Mouse (Mus musculus) limb, embryonic 12.5 days (tissue): ENCODE measurements around the gene Add2. TPM values are rescaled to one million over a fixed set of nuclear protein-coding genes. Genes with fewer than 3 reads are reported as not detected.

Experiments
- ATAC-seq: fragments of 200-750 bp; cut with Nextera tagmentation; 2 replicates; pipeline ENCODE4 v1.8.0; 2017; ENCODE audit warnings: low read depth, moderate TSS enrichment; ENCODE audit not compliant: insufficient number of reproducible peaks, insufficient read depth, low FRiP score, low TSS enrichment
- H3K27ac ChIP-seq: fragments of 300-500 bp; sonication (generic); 2 replicates; pipeline ENCODE4 v1.5.1; 2016; ENCODE audit warnings: mild to moderate bottlenecking, moderate library complexity
- H3K27me3 ChIP-seq: fragments of 300-500 bp; sonication (generic); 2 replicates; pipeline ENCODE4 v1.6.1; 2016; ENCODE audit warnings: mild to moderate bottlenecking, moderate library complexity
- H3K36me3 ChIP-seq: fragments of 300-500 bp; sonication (generic); 2 replicates; pipeline ENCODE4 v1.6.1; 2016; ENCODE audit warnings: mild to moderate bottlenecking, moderate library complexity
- H3K4me1 ChIP-seq: fragments of 300-500 bp; sonication (generic); replicated peaks from 2 replicates; pipeline ENCODE4 v1.6.1; 2016
- H3K4me2 ChIP-seq: fragments of 300-500 bp; sonication (generic); 2 replicates; pipeline ENCODE4 v1.6.1; 2016; ENCODE audit warnings: mild to moderate bottlenecking, moderate library complexity
- H3K4me3 ChIP-seq: fragments of 300-500 bp; sonication (generic); replicated peaks from 2 replicates; pipeline ENCODE4 v1.5.1; 2016; ENCODE audit warnings: mild to moderate bottlenecking
- H3K9ac ChIP-seq: fragments of 300-500 bp; sonication (generic); replicated peaks from 2 replicates; pipeline ENCODE4 v1.6.1; 2016; ENCODE audit warnings: mild to moderate bottlenecking, moderate library complexity
- H3K9me3 ChIP-seq: fragments of 300-500 bp; sonication (generic); 2 replicates; pipeline ENCODE4 v1.6.1; 2016; ENCODE audit warnings: mild to moderate bottlenecking, moderate library complexity
- WGBS: fragments of 180-500 bp; shearing (Covaris S2); methylation state at CpG from one replicate; pipeline ENCODE4 v1.1.7; 2016; 5-methylcytosine and 5-hydroxymethylcytosine counted together
- polyA plus RNA-seq: library from polyadenylated mRNA; unstranded; fragments of >200 nt; fragmentation: Nextera tagmentation; extraction: Ambion mirVana; gene quantifications from 2 replicates; pipeline ENCODE4 v1.2.1, GENCODE M21; 2016

Add2 gene
- polyA plus RNA-seq, 1 experiment from 2014 or later: 7.4 TPM

DNA sequence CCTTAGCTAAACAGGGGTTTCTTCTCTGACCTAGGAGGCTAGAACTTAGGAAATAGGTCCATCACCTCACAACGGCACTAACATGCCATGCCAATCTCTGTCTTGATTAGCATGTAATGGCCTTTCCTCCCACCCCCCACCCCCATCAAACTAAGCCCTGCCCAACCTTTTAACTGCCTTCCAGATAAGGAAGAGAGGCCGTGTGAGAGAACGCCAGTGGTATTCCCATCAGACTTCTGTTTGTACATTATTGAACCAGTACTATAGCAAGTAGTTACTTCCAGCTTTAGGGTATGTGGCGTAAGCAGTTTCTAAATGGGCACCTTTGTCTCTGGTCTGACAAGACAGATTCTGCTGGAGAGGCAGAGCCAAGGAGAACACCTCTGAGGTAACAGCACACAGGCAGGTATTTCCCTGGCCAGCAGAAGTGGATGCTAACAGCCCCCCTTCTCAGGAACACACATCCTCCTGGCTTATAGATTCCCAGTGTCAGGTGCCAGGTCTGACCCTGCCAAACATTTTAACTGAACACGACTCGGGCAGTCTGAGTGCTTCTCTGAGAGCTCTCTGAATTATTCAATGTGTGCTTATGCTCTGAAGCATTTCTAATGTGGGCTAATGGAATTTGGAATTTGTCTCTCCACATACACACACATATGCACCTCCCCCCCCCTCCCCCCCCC lies 22.2 kb downstream of the Add2 start:
- no peak for ATAC-seq
- H3K27me3 ChIP-seq: no peaks in the 10 kb centered on the region
- H3K4me3 ChIP-seq: no peak overlapping the region
- H3K36me3 ChIP-seq: no peaks in the 10 kb centered on the region
- no peaks in the 10 kb centered on the region for H3K9me3 ChIP-seq
- WGBS: 57% methylated on average over 6 of the region's 6 CpGs
- H3K4me1 ChIP-seq: no peaks in the 10 kb centered on the region; the same call in 1 of the 2 replicates
- no peak overlapping the region for H3K4me2 ChIP-seq
- no peak overlapping the region for H3K9ac ChIP-seq
- H3K27ac ChIP-seq: no peak overlapping the region

DNA sequence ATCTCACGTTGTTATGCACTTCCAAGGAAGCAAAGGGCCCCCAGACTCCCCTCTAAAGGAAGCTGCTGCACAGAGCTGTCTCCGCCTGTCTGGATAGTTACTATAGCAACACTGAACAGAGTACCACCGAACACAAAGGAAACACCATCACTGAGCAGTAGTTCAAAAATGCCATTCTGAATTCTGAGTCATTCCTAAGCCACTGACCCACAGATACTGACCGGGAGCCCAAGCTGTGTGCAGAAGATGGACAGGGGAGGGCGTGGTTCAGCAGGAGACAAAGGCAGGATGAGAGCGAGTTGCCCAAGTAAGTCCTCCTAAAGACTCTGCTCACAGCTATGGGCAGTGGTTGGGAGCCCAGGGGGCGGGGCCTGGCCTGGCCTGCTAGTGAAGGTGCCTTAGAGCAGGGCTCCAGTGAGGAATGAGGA lies 23.6 kb downstream of the Add2 start:
- no peak for ATAC-seq
- no peaks in the 10 kb centered on the region for H3K27me3 ChIP-seq
- no peaks in the 10 kb centered on the region for H3K36me3 ChIP-seq
- H3K9ac ChIP-seq: no peak overlapping the region
- H3K27ac ChIP-seq: no peak overlapping the region
- no peak overlapping the region for H3K4me2 ChIP-seq
- H3K4me3 ChIP-seq: no peak overlapping the region
- WGBS: 41% methylated on average over 7 of the region's 7 CpGs
- no peaks in the 10 kb centered on the region; the same call in 1 of the 2 replicates for H3K4me1 ChIP-seq
- no peaks in the 10 kb centered on the region for H3K9me3 ChIP-seq

GRCm38 (mm10) chr6:86052556-86052955 lies 24.1 kb downstream of the Add2 start:
- no peaks in the 10 kb centered on the region for H3K36me3 ChIP-seq
- no peak overlapping the region for H3K9ac ChIP-seq
- no peaks in the 10 kb centered on the region for H3K9me3 ChIP-seq
- no peaks in the 10 kb centered on the region; the same call in 1 of the 2 replicates for H3K4me1 ChIP-seq
- WGBS: 29% methylated on average over 4 of the region's 4 CpGs
- no peaks in the 10 kb centered on the region for H3K27me3 ChIP-seq
- no peak overlapping the region for H3K4me3 ChIP-seq
- no peak overlapping the region for H3K27ac ChIP-seq
- no peak for ATAC-seq
- no peak overlapping the region for H3K4me2 ChIP-seq

GRCm38 (mm10) chr6:86053099-86053498 lies 24.6 kb downstream of the Add2 start:
- H3K4me3 ChIP-seq: no peak overlapping the region
- ATAC-seq: no peak
- WGBS: 49% methylated on average over 4 of the region's 4 CpGs
- H3K9me3 ChIP-seq: no peaks in the 10 kb centered on the region
- no peaks in the 10 kb centered on the region for H3K36me3 ChIP-seq
- no peaks in the 10 kb centered on the region; the same call in 1 of the 2 replicates for H3K4me1 ChIP-seq
- no peak overlapping the region for H3K4me2 ChIP-seq
- no peak overlapping the region for H3K9ac ChIP-seq
- no peaks in the 10 kb centered on the region for H3K27me3 ChIP-seq
- H3K27ac ChIP-seq: no peak overlapping the region

DNA sequence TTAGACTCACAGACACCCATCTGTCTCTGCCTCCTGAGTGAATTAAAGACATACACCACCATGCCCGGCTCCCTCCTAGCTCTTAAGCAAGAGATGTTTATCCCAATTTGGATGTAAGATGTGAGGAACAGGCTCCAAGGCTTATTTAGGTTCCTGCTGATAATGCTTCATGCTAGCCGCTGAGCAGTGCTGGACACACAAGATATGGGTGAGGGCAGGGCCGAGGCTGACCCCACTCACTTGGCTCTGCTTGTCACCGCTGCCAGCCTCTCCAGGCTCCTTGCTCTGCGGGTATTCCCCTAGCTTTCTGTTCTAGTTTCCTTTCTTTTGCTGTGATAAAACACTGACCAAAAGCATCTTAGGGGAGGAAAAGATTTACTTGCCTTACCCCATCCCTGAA lies 25.1 kb downstream of the Add2 start:
- WGBS: 80% methylated on average over 5 of the region's 5 CpGs
- H3K9ac ChIP-seq: no peak overlapping the region
- H3K4me3 ChIP-seq: no peak overlapping the region
- H3K4me2 ChIP-seq: no peak overlapping the region
- H3K4me1 ChIP-seq: no peaks in the 10 kb centered on the region; the same call in 1 of the 2 replicates
- H3K27me3 ChIP-seq: no peaks in the 10 kb centered on the region
- no peaks in the 10 kb centered on the region for H3K9me3 ChIP-seq
- no peak for ATAC-seq
- no peak overlapping the region for H3K27ac ChIP-seq
- H3K36me3 ChIP-seq: no peaks in the 10 kb centered on the region

DNA sequence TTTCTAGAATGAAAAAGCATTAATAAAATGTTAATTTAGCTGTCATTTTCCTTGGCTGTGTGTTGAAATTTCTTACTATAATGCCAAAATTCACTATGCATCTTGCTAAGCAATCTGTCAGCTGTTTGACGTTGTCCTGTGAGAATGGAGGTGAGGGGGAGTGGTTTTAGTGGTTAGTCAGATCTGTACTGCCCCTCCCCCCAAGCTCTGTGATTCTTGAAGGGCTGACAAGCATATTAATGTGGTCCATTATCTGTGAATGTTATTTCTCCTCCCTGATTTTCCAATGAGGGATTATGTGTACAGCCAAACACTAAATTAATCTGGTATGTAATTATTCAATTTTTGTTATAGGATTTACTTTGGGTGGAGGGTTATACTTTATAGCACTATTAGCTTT lies 30.0 kb downstream of the Add2 start:
- ATAC-seq: no peak
- Histone ChIP-seq H3K4me1 (no peaks in the 10 kb centered on the region; the same call in 1 of the 2 replicates), H3K9ac (no peak overlapping the region), H3K27me3 (no peaks in the 10 kb centered on the region), H3K27ac (no peak overlapping the region), H3K9me3 (no peaks in the 10 kb centered on the region), H3K36me3 (no peaks in the 10 kb centered on the region), H3K4me3 (no peak overlapping the region), H3K4me2 (no peak overlapping the region)
- WGBS: 3% methylated on average over 1 of the region's 1 CpGs

DNA sequence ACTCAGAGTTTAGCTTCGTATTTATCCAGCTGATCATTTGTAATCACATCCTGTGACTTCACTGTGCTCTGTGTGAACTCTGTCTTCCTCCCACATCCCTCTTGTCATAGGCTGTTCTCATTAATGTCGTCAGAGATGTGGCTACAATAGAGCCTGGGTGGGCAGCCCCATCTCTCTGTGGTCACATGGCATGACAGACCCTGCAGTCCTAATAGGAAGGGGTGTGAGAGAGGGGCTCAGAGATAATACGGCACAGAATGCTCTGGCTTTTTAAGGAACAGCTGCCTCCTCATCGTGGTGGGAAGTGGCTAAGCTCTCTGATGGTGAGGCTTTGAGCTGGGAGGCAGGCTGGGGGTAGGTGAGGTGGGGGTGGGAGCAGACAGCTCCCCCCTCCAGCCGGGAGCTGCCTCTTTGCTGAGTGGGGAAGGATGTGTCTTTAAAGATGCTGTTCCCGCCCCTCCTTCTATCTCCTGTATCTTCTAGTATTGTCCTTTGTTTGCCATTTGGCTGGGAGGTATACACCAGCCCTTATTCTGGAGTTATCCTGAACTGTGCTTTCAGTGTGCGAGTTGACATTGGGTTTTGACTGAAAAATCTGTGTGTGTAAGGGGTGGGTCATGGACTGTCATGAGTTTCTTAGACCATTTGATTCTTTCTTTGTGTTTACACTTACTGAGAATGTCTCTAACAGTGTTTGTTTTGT lies 30.8 kb downstream of the Add2 start:
- no peaks in the 10 kb centered on the region for H3K27me3 ChIP-seq
- no peak overlapping the region for H3K4me2 ChIP-seq
- H3K9me3 ChIP-seq: no peaks in the 10 kb centered on the region
- 55% methylated on average over 7 of the region's 7 CpGs for WGBS
- ATAC-seq: no peak
- no peaks in the 10 kb centered on the region for H3K36me3 ChIP-seq
- no peak overlapping the region for H3K9ac ChIP-seq
- no peaks in the 10 kb centered on the region; the same call in 1 of the 2 replicates for H3K4me1 ChIP-seq
- H3K4me3 ChIP-seq: no peak overlapping the region
- no peak overlapping the region for H3K27ac ChIP-seq

- H3K4me1 ChIP-seq: no peaks in the 10 kb centered on the region; the same call in 1 of the 2 replicates
Measured at GRCm38 (mm10) chr6:86060170-86060569, 31.7 kb downstream of the Add2 start.

DNA sequence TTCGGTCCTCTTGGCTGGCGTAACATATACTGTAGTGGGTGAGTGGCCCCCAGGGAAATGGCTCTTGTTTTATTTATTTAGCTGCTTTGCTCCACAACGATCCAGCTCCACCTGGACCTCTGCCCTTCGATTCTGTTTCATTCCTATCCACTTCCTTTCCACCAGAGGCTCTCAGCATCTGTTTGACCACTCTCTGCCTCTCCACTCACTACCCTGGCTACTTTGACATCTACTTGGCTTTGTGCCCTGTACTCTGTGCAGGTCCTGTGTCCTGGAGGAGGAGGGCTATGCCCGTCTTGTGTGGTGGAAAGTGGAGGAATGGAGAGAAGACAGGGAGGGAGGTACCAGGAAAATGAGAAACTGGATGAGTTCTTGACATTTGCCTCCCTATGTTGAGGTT lies 33.7 kb downstream of the Add2 start:
- H3K4me2 ChIP-seq: no peak overlapping the region
- WGBS: 67% methylated on average over 5 of the region's 5 CpGs
- H3K4me3 ChIP-seq: no peak overlapping the region
- H3K36me3 ChIP-seq: no peaks in the 10 kb centered on the region
- H3K9ac ChIP-seq: no peak overlapping the region
- H3K27me3 ChIP-seq: no peaks in the 10 kb centered on the region
- H3K27ac ChIP-seq: no peak overlapping the region
- no peaks in the 10 kb centered on the region; the same call in 1 of the 2 replicates for H3K4me1 ChIP-seq
- no peaks in the 10 kb centered on the region for H3K9me3 ChIP-seq
- no peak for ATAC-seq

More at GRCm38 (mm10) chr6:86060170-86060569, 31.7 kb downstream of the Add2 start:
- WGBS: 89% methylated on average over 3 of the region's 3 CpGs
- Histone ChIP-seq H3K27ac (no peak overlapping the region), H3K4me3 (no peak overlapping the region), H3K9ac (no peak overlapping the region), H3K27me3 (no peaks in the 10 kb centered on the region), H3K9me3 (no peaks in the 10 kb centered on the region), H3K4me2 (no peak overlapping the region), H3K36me3 (no peaks in the 10 kb centered on the region)
- ATAC-seq: no peak

DNA sequence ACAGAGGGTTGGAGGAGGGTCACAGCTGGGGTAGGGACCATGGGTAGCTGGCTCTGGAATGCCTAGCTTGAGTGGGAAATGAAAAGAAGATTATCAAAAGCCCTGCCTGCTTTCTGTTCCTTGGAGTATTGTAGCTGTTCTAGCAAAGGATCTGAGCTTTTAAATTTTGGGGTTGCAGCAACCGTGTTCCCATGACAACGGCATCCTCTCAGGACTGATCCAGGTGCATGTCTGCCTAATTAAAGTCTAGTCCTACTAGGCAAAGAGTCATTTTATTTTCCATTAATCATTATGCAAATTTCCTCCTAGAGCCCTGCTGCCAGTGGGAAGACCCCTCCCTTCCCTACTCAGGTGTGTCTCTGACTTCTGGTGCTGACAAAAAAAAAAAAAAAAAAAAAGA lies 34.2 kb downstream of the Add2 start:
- no peak overlapping the region for H3K4me2 ChIP-seq
- ATAC-seq: no peak
- H3K9me3 ChIP-seq: no peaks in the 10 kb centered on the region
- no peaks in the 10 kb centered on the region; the same call in 1 of the 2 replicates for H3K4me1 ChIP-seq
- H3K36me3 ChIP-seq: no peaks in the 10 kb centered on the region
- no peak overlapping the region for H3K9ac ChIP-seq
- H3K27ac ChIP-seq: no peak overlapping the region
- no peaks in the 10 kb centered on the region for H3K27me3 ChIP-seq
- WGBS: 87% methylated on average over 2 of the region's 2 CpGs
- H3K4me3 ChIP-seq: no peak overlapping the region

GRCm38 (mm10) chr6:86064318-86065016 lies 36.0 kb downstream of the Add2 start:
- Histone ChIP-seq H3K4me1 (no peaks in the 10 kb centered on the region; the same call in 1 of the 2 replicates), H3K4me2 (no peak overlapping the region), H3K9ac (no peak overlapping the region), H3K36me3 (no peaks in the 10 kb centered on the region), H3K4me3 (no peak overlapping the region), H3K9me3 (no peaks in the 10 kb centered on the region), H3K27me3 (no peaks in the 10 kb centered on the region), H3K27ac (no peak overlapping the region)
- WGBS: 60% methylated on average over 6 of the region's 6 CpGs
- no peak for ATAC-seq
